Mouse (Mus musculus) lung, embryonic 14.5 days (tissue): ENCODE data around the gene Zswim4. TPM values are rescaled to one million over a fixed set of nuclear protein-coding genes. Genes with fewer than 3 reads are reported as not detected.

Experiments used
- ATAC-seq: fragments of 200-750 bp; cut with Nextera tagmentation; 2 replicates; pipeline ENCODE4 v1.8.0; 2017; ENCODE audit warnings: mild to moderate bottlenecking, moderate TSS enrichment, moderate library complexity; ENCODE audit not compliant: insufficient read depth
- DNase-seq: peaks from one replicate; pipeline ENCODE4 v3.0.0-alpha.2; 2015
- H3K27ac ChIP-seq: fragments of 300-500 bp; sonication (generic); 2 replicates; pipeline ENCODE4 v1.5.1; 2014; ENCODE audit warnings: low read depth, mild to moderate bottlenecking, moderate library complexity
- H3K27me3 ChIP-seq: fragments of 300-500 bp; sonication (generic); 2 replicates; pipeline ENCODE4 v1.6.1; 2014; ENCODE audit warnings: low read length, control low read depth; ENCODE audit not compliant: insufficient read depth
- H3K36me3 ChIP-seq: fragments of 300-500 bp; sonication (generic); 2 replicates; pipeline ENCODE4 v1.6.1; 2014; ENCODE audit warnings: control low read depth; ENCODE audit not compliant: insufficient read depth
- H3K4me1 ChIP-seq: fragments of 300-500 bp; sonication (generic); 2 replicates; pipeline ENCODE4 v1.6.1; 2014; ENCODE audit warnings: antibody characterized with exemption, control low read depth; ENCODE audit not compliant: insufficient read depth
- H3K4me2 ChIP-seq: fragments of 300-500 bp; sonication (generic); 2 replicates; pipeline ENCODE4 v1.6.1; 2014; ENCODE audit warnings: mild to moderate bottlenecking
- H3K4me3 ChIP-seq: fragments of 300-500 bp; sonication (generic); 2 replicates; pipeline ENCODE4 v1.5.1; 2014; ENCODE audit warnings: low read depth, low read length
- H3K9ac ChIP-seq: fragments of 300-500 bp; sonication (generic); 2 replicates; pipeline ENCODE4 v1.6.1; 2014
- H3K9me3 ChIP-seq: fragments of 300-500 bp; sonication (generic); 2 replicates; pipeline ENCODE4 v1.6.1; 2016; ENCODE audit warnings: low read depth, low read length, control low read depth
- CTCF ChIP-seq: IDR thresholded peaks from 2 replicates; pipeline ENCODE4 v1.5.1; 2016; ENCODE audit warnings: antibody characterized with exemption, low read depth
- WGBS: fragments of 180-500 bp; shearing (Covaris S2); extraction: QIAGEN DNeasy Blood & Tissue Kit; methylation state at CpG from one replicate; pipeline ENCODE4 v1.1.7; 2014; 5-methylcytosine and 5-hydroxymethylcytosine counted together
- polyA plus RNA-seq: library from polyadenylated mRNA; unstranded; fragments of >200 nt; fragmentation: Nextera tagmentation; extraction: Ambion mirVana; gene quantifications from 2 replicates; pipeline ENCODE4 v1.2.1, GENCODE M21; 2014

Zswim4 gene
- polyA plus RNA-seq, 1 experiment from 2014 or later, result 14.4 TPM

GRCm38 (mm10) chr8:84211202-84211601 is 25.7 kb downstream of the Zswim4 start:
- WGBS, result 89% methylated on average over 3 of the region's 3 CpGs
- Histone ChIP-seq H3K4me1 (no peaks in the 10 kb centered on the region), H3K27ac (no peak overlapping the region), H3K9me3 (no peaks in the 10 kb centered on the region), H3K36me3 (peaks cover 82% of the 10 kb centered on the region), H3K27me3 (no peaks in the 10 kb centered on the region), H3K9ac (no peak overlapping the region), H3K4me3 (no peak overlapping the region), H3K4me2 (no peak overlapping the region)
- ATAC-seq (no peak), DNase-seq (no peak)
- no peak for TF ChIP-seq CTCF

DNA sequence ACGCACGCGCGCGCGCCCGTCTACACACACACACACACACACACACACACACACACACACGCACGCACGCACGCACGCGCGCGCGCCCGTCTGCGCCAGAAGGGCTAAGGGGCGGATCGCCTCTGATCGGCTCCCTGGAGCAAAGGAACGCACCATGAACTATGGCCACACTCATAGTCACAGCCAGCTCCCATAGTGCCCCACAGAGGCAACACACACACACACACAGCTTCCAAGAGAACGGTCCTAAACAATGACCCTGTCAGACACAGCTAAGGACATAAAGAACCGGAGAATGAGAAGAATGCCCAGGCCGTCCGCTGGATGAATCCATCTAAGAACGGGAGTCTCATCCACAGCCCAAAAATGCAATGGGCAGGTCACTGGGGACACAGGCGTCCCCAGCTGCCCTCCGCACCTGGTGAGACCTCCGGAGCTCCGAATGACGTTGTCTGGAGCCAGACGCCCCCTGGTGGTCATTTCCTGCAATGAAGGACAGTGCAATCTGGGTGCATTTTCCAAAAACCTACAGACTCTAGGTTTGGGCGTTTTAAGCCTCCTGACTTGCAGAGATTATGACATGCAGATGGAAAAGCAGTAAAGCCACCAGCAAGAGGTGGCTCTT is 26.6 kb downstream of the Zswim4 start:
- peak; percentile 45; the same call in 1 of the 2 replicates for ATAC-seq
- 54% methylated on average over 34 of the region's 34 CpGs for WGBS
- H3K9ac ChIP-seq, result no peak overlapping the region

GRCm38 (mm10) chr8:84208381-84209380 is 28.2 kb downstream of the Zswim4 start:
- Histone ChIP-seq H3K27ac (peak overlapping the region; percentile 73; the same call in 1 of the 2 replicates), H3K27me3 (no peaks in the 10 kb centered on the region), H3K36me3 (peaks cover 74% of the 10 kb centered on the region), H3K4me3 (no peak overlapping the region), H3K9me3 (no peaks in the 10 kb centered on the region), H3K9ac (no peak overlapping the region), H3K4me2 (no peak overlapping the region), H3K4me1 (0 out of 2 replicates have a peak, but pooled peaks cover 7% of the 10 kb centered on the region)
- DNase-seq (no peak), ATAC-seq (no peak)
- 68% methylated on average over 17 of the region's 17 CpGs for WGBS
- no peak for TF ChIP-seq CTCF

More for the DNA sequence above, 26.6 kb downstream of the Zswim4 start:
- Histone ChIP-seq H3K27me3 (no peaks in the 10 kb centered on the region), H3K9me3 (no peaks in the 10 kb centered on the region), H3K27ac (no peak overlapping the region), H3K4me3 (no peak overlapping the region), H3K36me3 (peaks cover 82% of the 10 kb centered on the region), H3K4me1 (no peaks in the 10 kb centered on the region), H3K4me2 (no peak overlapping the region)
- peak; percentile 94 for TF ChIP-seq CTCF
- DNase-seq, result peak; percentile 93

- 44% methylated on average over 7 of the region's 7 CpGs for WGBS
- H3K4me3 ChIP-seq, result no peak overlapping the region
- no peaks in the 10 kb centered on the region for H3K27me3 ChIP-seq
- peak overlapping the region; percentile 73; the same call in 1 of the 2 replicates for H3K27ac ChIP-seq
- peak; percentile 64 for DNase-seq
- peaks cover 65% of the 10 kb centered on the region for H3K36me3 ChIP-seq
- TF ChIP-seq CTCF, result no peak
- no peak overlapping the region for H3K9ac ChIP-seq
- H3K4me1 ChIP-seq, result peaks cover 10% of the 10 kb centered on the region; the same call in 1 of the 2 replicates
- ATAC-seq, result no peak
- H3K4me2 ChIP-seq, result no peak overlapping the region
- H3K9me3 ChIP-seq, result no peaks in the 10 kb centered on the region
Observed at GRCm38 (mm10) chr8:84207811-84208210, 29.0 kb downstream of the Zswim4 start.

DNA sequence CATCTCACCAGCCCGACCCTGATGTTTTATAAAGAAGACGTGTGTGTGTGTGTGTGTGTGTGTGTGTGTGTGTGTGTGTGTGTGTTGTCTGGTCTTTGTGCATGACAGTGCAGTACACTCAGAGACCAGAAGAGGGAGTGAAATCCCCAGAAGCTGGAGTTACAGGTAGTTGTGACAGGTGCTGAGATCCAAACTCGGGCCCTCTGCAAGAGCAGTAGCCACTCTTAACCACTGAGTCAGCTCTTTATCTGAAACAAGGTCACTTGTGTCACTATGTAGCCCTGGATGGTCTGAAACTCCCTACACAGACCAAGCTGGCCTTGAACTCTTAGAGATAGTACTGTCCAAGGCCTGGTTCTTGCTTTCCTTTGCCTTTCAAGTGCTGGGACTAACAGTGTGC is 30.2 kb downstream of the Zswim4 start:
- 95% methylated on average over 3 of the region's 3 CpGs for WGBS

DNA sequence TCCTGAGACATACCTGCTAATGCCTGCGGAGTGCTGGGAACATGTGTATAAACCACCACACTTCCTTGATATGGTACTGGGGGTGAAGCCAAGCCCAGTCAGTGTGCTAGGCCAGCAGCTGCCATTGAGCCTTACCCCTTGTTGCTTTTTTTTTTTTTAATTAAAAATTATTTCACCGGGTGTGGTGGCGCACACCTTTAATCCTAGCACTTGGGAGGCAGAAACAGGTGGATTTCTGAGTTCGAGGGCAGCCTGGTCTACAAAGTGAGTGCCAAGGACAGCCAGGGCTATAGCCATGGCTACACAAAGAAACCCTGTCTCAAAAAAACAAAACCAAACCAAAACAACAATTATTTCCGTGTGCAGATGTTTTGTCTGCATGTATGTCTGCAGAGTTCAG is 31.8 kb downstream of the Zswim4 start:
- Histone ChIP-seq H3K9me3 (no peaks in the 10 kb centered on the region), H3K27ac (no peak overlapping the region), H3K4me3 (no peak overlapping the region), H3K9ac (no peak overlapping the region), H3K36me3 (peaks cover 40% of the 10 kb centered on the region), H3K27me3 (no peaks in the 10 kb centered on the region), H3K4me1 (peaks cover 27% of the 10 kb centered on the region), H3K4me2 (no peak overlapping the region)
- DNase-seq (no peak), ATAC-seq (no peak)
- no peak for TF ChIP-seq CTCF
- WGBS, result 84% methylated on average over 5 of the region's 5 CpGs

More for the DNA sequence above, 30.2 kb downstream of the Zswim4 start:
- Histone ChIP-seq H3K9ac (no peak overlapping the region), H3K9me3 (no peaks in the 10 kb centered on the region), H3K4me3 (no peak overlapping the region), H3K36me3 (peaks cover 54% of the 10 kb centered on the region), H3K27me3 (no peaks in the 10 kb centered on the region), H3K4me2 (no peak overlapping the region), H3K4me1 (peaks cover 17% of the 10 kb centered on the region; the same call in 1 of the 2 replicates), H3K27ac (no peak overlapping the region)
- DNase-seq, result no peak
- no peak for ATAC-seq
- TF ChIP-seq CTCF, result peak; percentile 23; the same call in 1 of the 2 replicates
